Mouse (Mus musculus) E14TG2a.4 (cell line): ENCODE data around the gene Olfr288.

Experiments used
- CTCF ChIP-seq: conservative IDR thresholded peaks from 2 replicates; pipeline ENCODE4 v1.5.1; 2014; ENCODE audit warnings: low read length
- POU5F1 ChIP-seq: IDR thresholded peaks from 2 replicates; pipeline ENCODE4 v1.6.1; 2014; ENCODE audit warnings: low read length, borderline replicate concordance

DNA sequence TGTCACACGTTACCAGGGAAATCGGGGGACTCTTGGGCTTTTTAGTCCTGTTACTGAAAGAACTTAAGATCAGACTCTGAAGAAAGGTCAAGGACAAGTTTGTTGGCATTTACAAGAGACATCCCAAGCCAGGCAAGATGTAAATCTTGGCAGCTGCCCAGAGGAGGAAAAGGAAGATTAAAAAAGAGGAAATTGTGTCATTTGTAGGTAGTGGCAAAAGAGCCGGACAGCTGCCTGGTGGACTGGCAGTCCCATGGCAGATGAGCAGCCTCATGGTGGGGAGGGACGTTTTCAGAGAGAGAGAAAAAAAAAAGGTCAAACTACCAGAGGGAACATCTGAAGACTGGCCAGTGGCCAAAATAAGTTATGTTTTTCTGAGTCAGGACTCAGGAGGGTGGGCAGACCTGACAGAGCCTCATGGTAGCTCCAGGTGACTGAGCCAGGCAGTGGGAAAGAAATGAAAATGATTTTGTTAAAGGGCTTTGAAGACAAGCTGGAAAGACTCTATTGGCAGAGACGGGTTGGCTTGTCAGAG is 18.1 kb upstream of the Olfr288 start:
- TF ChIP-seq CTCF (no peak), POU5F1 (no peak)
